Mouse (Mus musculus) forebrain, embryonic 13.5 days (tissue): ENCODE measurements around the gene Strn4. TPM values are rescaled to one million over a fixed set of nuclear protein-coding genes. Genes with fewer than 3 reads are reported as not detected.
A peak's percentile ranks its signal among the peaks of the same experiment; 100 is the strongest.

Source experiments
- ATAC-seq: fragments of 200-750 bp; cut with Nextera tagmentation; 2 replicates; pipeline ENCODE4 v1.8.0; 2017
- H3K27ac ChIP-seq: fragments of 300-500 bp; sonication (generic); 2 replicates; pipeline ENCODE4 v1.5.1; 2015; ENCODE audit warnings: inconsistent platforms, mild to moderate bottlenecking, moderate library complexity
- H3K27me3 ChIP-seq: fragments of 300-500 bp; sonication (generic); 2 replicates; pipeline ENCODE4 v1.6.1; 2015; ENCODE audit warnings: mild to moderate bottlenecking, inconsistent platforms
- H3K36me3 ChIP-seq: fragments of 300-500 bp; sonication (generic); 2 replicates; pipeline ENCODE4 v1.6.1; 2015; ENCODE audit warnings: mild to moderate bottlenecking, inconsistent platforms; ENCODE audit not compliant: poor library complexity, severe bottlenecking
- H3K4me1 ChIP-seq: fragments of 300-500 bp; sonication (generic); 2 replicates; pipeline ENCODE4 v1.6.1; 2015; ENCODE audit warnings: inconsistent platforms
- H3K4me2 ChIP-seq: fragments of 300-500 bp; sonication (generic); 2 replicates; pipeline ENCODE4 v1.6.1; 2015; ENCODE audit warnings: inconsistent platforms, mild to moderate bottlenecking, moderate library complexity
- H3K4me3 ChIP-seq: fragments of 300-500 bp; sonication (generic); 2 replicates; pipeline ENCODE4 v1.5.1; 2015; ENCODE audit warnings: mild to moderate bottlenecking, inconsistent platforms
- H3K9ac ChIP-seq: fragments of 300-500 bp; sonication (generic); 2 replicates; pipeline ENCODE4 v1.6.1; 2015; ENCODE audit warnings: mild to moderate bottlenecking, inconsistent platforms
- H3K9me3 ChIP-seq: fragments of 300-500 bp; sonication (generic); replicated peaks from 2 replicates; pipeline ENCODE4 v1.6.1; 2016; ENCODE audit warnings: inconsistent platforms
- WGBS: fragments of 180-500 bp; shearing (Covaris S2); methylation state at CpG from one replicate; pipeline ENCODE4 v1.1.7; 2015; 5-methylcytosine and 5-hydroxymethylcytosine counted together
- polyA plus RNA-seq: library from polyadenylated mRNA; unstranded; fragments of >200 nt; fragmentation: Nextera tagmentation; extraction: Ambion mirVana; gene quantifications from 2 replicates; pipeline ENCODE4 v1.2.1, GENCODE M21; 2015

Gene Strn4
- polyA plus RNA-seq, 1 experiment from 2014 or later = 147 TPM

- no peak overlapping the region for H3K27ac ChIP-seq
- H3K9ac ChIP-seq = no peak overlapping the region
- no peak overlapping the region for H3K4me2 ChIP-seq
- no peak overlapping the region for H3K4me3 ChIP-seq
- ATAC-seq = no peak
- H3K9me3 ChIP-seq = no peaks in the 10 kb centered on the region
- peaks cover 12% of the 10 kb centered on the region for H3K36me3 ChIP-seq
- H3K4me1 ChIP-seq = peaks cover 27% of the 10 kb centered on the region
- WGBS = 95% methylated on average over 9 of the region's 9 CpGs
- no peaks in the 10 kb centered on the region for H3K27me3 ChIP-seq
Observed at GRCm38 (mm10) chr7:16872478-16872877, 56.8 kb downstream of the Strn4 start.

- Histone ChIP-seq H3K4me2 (peak overlapping the region; percentile 52; the same call in 1 of the 2 replicates), H3K4me1 (peaks cover 27% of the 10 kb centered on the region), H3K36me3 (peaks cover 12% of the 10 kb centered on the region), H3K27me3 (no peaks in the 10 kb centered on the region), H3K9me3 (no peaks in the 10 kb centered on the region), H3K27ac (no peak overlapping the region), H3K4me3 (no peak overlapping the region), H3K9ac (no peak overlapping the region)
- ATAC-seq = no peak
- 94% methylated on average over 4 of the region's 4 CpGs for WGBS
Observed at GRCm38 (mm10) chr7:16873392-16873791, 57.7 kb downstream of the Strn4 start.

- peak overlapping the region; percentile 30 for H3K4me3 ChIP-seq
- H3K9ac ChIP-seq = no peak overlapping the region
- peak overlapping the region; percentile 79 for H3K27ac ChIP-seq
- 4% methylated on average over 17 of the region's 17 CpGs for WGBS
- no peak for ATAC-seq
- H3K27me3 ChIP-seq = no peaks in the 10 kb centered on the region
- H3K9me3 ChIP-seq = no peaks in the 10 kb centered on the region
- H3K36me3 ChIP-seq = peaks cover 12% of the 10 kb centered on the region
- H3K4me2 ChIP-seq = peak overlapping the region; percentile 52
- peaks cover 27% of the 10 kb centered on the region for H3K4me1 ChIP-seq
Observed at GRCm38 (mm10) chr7:16874190-16874589, 58.5 kb downstream of the Strn4 start.

GRCm38 (mm10) chr7:16874756-16875309 lies 59.1 kb downstream of the Strn4 start:
- H3K4me1 ChIP-seq = peaks cover 27% of the 10 kb centered on the region
- H3K9ac ChIP-seq = peak overlapping the region; percentile 87; the same call in 1 of the 2 replicates
- ATAC-seq = peak; percentile 97
- peaks cover 12% of the 10 kb centered on the region for H3K36me3 ChIP-seq
- peak overlapping the region; percentile 92 for H3K4me2 ChIP-seq
- under 1% methylated on average over 33 of the region's 33 CpGs for WGBS
- H3K4me3 ChIP-seq = peak overlapping the region; percentile 73
- H3K27ac ChIP-seq = peak overlapping the region; percentile 79
- H3K9me3 ChIP-seq = no peaks in the 10 kb centered on the region
- no peaks in the 10 kb centered on the region for H3K27me3 ChIP-seq

- no peak for ATAC-seq
- peak within 1 kb of the TSS; percentile 73 for H3K4me3 ChIP-seq
- WGBS = 0% methylated on average over 1 of the region's 1 CpGs
- H3K36me3 ChIP-seq = peaks cover 12% of the 10 kb centered on the region
- peak within 1 kb of the TSS; percentile 87 for H3K9ac ChIP-seq
- peak within 1 kb of the TSS; percentile 79 for H3K27ac ChIP-seq
- H3K9me3 ChIP-seq = no peaks in the 10 kb centered on the region
- no peaks in the 10 kb centered on the region for H3K27me3 ChIP-seq
- H3K4me2 ChIP-seq = peak within 1 kb of the TSS; percentile 92
- peaks cover 28% of the 10 kb centered on the region for H3K4me1 ChIP-seq
Observed at GRCm38 (mm10) chr7:16875310-16875325, 59.4 kb downstream of the Strn4 start, which contains the start of gene Dact3. Gene Dact3 (plus strand): TSS chr7:16875317.

- no peaks in the 10 kb centered on the region for H3K9me3 ChIP-seq
- peak overlapping the region; percentile 92 for H3K4me2 ChIP-seq
- no peaks in the 10 kb centered on the region for H3K27me3 ChIP-seq
- H3K4me1 ChIP-seq = peaks cover 30% of the 10 kb centered on the region
- WGBS = under 1% methylated on average over 39 of the region's 42 CpGs
- peak overlapping the region; percentile 75 for H3K27ac ChIP-seq
- peak overlapping the region; percentile 73 for H3K4me3 ChIP-seq
- peaks cover 12% of the 10 kb centered on the region for H3K36me3 ChIP-seq
- peak; percentile 54; the same call in 1 of the 2 replicates for ATAC-seq
- H3K9ac ChIP-seq = peak overlapping the region; percentile 87
Observed at GRCm38 (mm10) chr7:16875326-16875725, 59.6 kb downstream of the Strn4 start.

GRCm38 (mm10) chr7:16876006-16876405 lies 60.3 kb downstream of the Strn4 start:
- Histone ChIP-seq H3K4me1 (peaks cover 36% of the 10 kb centered on the region), H3K4me2 (peak overlapping the region; percentile 92), H3K4me3 (peak overlapping the region; percentile 73), H3K9ac (peak overlapping the region; percentile 87), H3K27ac (no peak overlapping the region), H3K9me3 (no peaks in the 10 kb centered on the region), H3K27me3 (no peaks in the 10 kb centered on the region), H3K36me3 (peaks cover 12% of the 10 kb centered on the region)
- ATAC-seq = no peak
- WGBS = 9% methylated on average over 11 of the region's 11 CpGs

GRCm38 (mm10) chr7:16876608-16877007 lies 60.9 kb downstream of the Strn4 start:
- Histone ChIP-seq H3K9ac (peak overlapping the region; percentile 87), H3K27me3 (no peaks in the 10 kb centered on the region), H3K4me1 (peaks cover 36% of the 10 kb centered on the region), H3K4me3 (peak overlapping the region; percentile 73), H3K27ac (no peak overlapping the region), H3K4me2 (peak overlapping the region; percentile 92), H3K9me3 (no peaks in the 10 kb centered on the region), H3K36me3 (peaks cover 10% of the 10 kb centered on the region)
- 1% methylated on average over 11 of the region's 13 CpGs for WGBS
- no peak for ATAC-seq

GRCm38 (mm10) chr7:16877717-16878116 lies 62.0 kb downstream of the Strn4 start:
- no peak overlapping the region for H3K4me3 ChIP-seq
- no peak overlapping the region for H3K9ac ChIP-seq
- H3K9me3 ChIP-seq = no peaks in the 10 kb centered on the region
- ATAC-seq = no peak
- peaks cover 6% of the 10 kb centered on the region; the same call in 1 of the 2 replicates for H3K36me3 ChIP-seq
- H3K4me2 ChIP-seq = no peak overlapping the region
- peaks cover 36% of the 10 kb centered on the region for H3K4me1 ChIP-seq
- WGBS = 89% methylated on average over 3 of the region's 3 CpGs
- H3K27ac ChIP-seq = no peak overlapping the region
- no peaks in the 10 kb centered on the region for H3K27me3 ChIP-seq

- H3K36me3 ChIP-seq = peaks cover 22% of the 10 kb centered on the region
- peaks cover 18% of the 10 kb centered on the region for H3K27me3 ChIP-seq
- H3K9ac ChIP-seq = peak overlapping the region; percentile 52
- H3K4me2 ChIP-seq = no peak overlapping the region
- peak overlapping the region; percentile 36; the same call in 1 of the 2 replicates for H3K27ac ChIP-seq
- no peak overlapping the region for H3K4me3 ChIP-seq
- H3K4me1 ChIP-seq = peaks cover 30% of the 10 kb centered on the region
- WGBS = 17% methylated on average over 8 of the region's 9 CpGs
- ATAC-seq = no peak
- no peaks in the 10 kb centered on the region for H3K9me3 ChIP-seq
Observed at GRCm38 (mm10) chr7:16879796-16880547, 64.3 kb downstream of the Strn4 start.

- no peak for ATAC-seq
- Histone ChIP-seq H3K36me3 (peaks cover 25% of the 10 kb centered on the region), H3K9ac (peak overlapping the region; percentile 52; the same call in 1 of the 2 replicates), H3K27ac (peak overlapping the region; percentile 36; the same call in 1 of the 2 replicates), H3K27me3 (peaks cover 25% of the 10 kb centered on the region), H3K9me3 (peaks cover 6% of the 10 kb centered on the region; the same call in 1 of the 2 replicates), H3K4me3 (no peak overlapping the region), H3K4me2 (no peak overlapping the region), H3K4me1 (peaks cover 28% of the 10 kb centered on the region)
- 12% methylated on average over 5 of the region's 5 CpGs for WGBS
Observed at GRCm38 (mm10) chr7:16880615-16881014, 64.9 kb downstream of the Strn4 start.

GRCm38 (mm10) chr7:16883162-16883561 lies 67.5 kb downstream of the Strn4 start:
- peaks cover 43% of the 10 kb centered on the region for H3K27me3 ChIP-seq
- H3K27ac ChIP-seq = no peak overlapping the region
- H3K9me3 ChIP-seq = peaks cover 12% of the 10 kb centered on the region
- peaks cover 44% of the 10 kb centered on the region for H3K36me3 ChIP-seq
- no peak overlapping the region for H3K4me2 ChIP-seq
- no peak overlapping the region for H3K4me3 ChIP-seq
- WGBS = 90% methylated on average over 6 of the region's 6 CpGs
- no peak overlapping the region for H3K9ac ChIP-seq
- ATAC-seq = no peak
- H3K4me1 ChIP-seq = peaks cover 12% of the 10 kb centered on the region
